Mouse (Mus musculus) megakaryocyte, adult 5-6 weeks (primary cell): ENCODE data around the gene Brd7. TPM values are rescaled to one million over a fixed set of nuclear protein-coding genes. Genes with fewer than 3 reads are reported as not detected.

Source experiments
- ATAC-seq: 2 replicates; pipeline ENCODE4 v1.8.0; 2016; ENCODE audit warnings: mild to moderate bottlenecking, inconsistent platforms; ENCODE audit not compliant: poor library complexity, severe bottlenecking
- total RNA-seq, 2 experiments: library from RNA; stranded (forward) in 1 of 2; stranded (reverse) in 1 of 2; fragments of 153-499, 151-499 nt in 1 of 2; fragments of 221-1000, 200-1000 nt in 1 of 2; gene quantifications; 2 replicates each; pipeline versions ENCODE4 v1.2.3 to v1.2.4; 2015 to 2017

Brd7 gene
- total RNA-seq (2015), result 65.4 and 69.1 TPM in 2 replicates
- 61.5 and 62.7 TPM in 2 replicates for total RNA-seq (2017)

DNA sequence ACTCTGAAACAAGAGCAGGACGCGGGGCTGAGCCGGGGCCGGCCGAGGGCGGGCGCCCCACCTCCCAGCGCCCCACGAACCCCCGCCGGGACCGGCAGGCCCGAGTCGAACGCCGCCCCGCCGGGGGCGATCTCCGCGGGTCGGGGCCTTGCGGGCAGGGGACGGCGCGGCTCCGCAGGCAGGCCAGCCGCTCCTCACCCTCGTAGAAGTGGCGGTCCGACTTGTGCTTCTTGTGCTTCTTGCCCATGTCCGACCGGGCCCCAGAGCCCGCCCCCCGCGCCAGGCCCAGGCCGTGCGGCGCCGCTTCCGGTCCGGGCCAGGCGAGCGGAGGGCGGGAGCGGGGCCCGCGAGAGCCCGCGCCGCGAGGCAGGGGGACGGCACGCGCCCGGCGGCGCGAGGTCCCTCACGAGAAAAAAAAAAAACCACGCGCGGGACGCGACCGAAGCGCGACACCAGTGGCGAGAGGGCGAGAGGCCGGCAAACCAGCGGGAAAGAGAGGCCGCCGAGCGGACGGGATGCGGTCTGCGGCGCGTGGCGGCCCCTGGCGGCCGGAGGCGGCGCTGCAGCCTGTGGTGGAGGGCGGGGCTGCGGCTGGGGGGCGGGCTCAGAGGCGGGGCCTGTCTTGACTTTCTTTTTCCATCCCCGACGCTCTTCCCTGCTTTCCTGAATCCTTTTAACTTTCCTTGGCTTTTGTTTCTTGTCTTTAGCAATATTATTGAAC, at the start of gene Brd7:
Brd7 (minus strand) TSS at position 487 of the 721 bp plus-strand sequence.
- peak; percentile 89 for ATAC-seq

DNA sequence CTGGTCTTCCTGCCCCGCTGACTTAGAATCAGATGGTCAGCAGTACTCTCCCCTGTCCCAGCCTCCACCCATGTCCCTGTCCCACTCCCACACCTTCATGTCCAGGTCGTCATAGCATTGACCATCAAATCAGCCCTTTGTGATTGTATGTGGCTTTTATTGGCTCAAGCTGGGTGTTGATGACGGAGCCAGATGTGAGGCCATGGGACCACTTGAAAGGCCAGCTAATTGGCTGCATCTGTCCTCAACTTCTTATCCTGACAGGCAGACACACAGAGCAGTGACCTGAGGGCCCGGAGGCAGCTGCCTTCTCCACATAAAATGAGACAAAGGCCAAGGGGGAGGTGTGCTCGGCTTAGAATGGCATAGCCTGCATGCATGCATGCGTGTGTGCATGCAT, 49.5 kb upstream of the Brd7 start:
- ATAC-seq, result no peak

DNA sequence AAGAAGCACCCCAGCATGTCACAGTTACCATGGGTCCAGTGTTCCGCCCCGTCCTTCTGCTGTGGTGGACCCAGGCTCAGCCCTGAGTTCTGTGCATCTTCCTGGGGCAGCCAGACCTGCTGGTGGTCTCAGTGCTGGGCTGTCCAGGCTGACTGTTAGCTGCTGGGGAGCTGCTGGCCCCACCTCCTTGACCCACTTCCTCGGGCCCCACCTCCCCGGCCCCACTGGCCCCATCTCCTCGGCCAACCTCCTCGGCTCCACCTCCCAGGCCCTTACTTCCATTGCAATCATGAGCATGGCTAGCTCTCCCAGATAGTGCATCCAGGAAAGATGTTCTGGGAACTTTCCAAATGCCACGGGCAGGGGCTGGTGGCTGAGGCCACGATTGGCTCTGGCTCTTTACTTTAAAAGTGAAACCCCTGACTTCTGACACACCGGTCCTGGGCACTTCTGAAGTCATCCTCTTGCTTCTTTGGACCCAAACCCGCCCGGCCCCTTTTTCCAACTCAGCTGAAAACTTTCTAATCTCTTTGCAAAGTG, 47.5 kb upstream of the Brd7 start:
- ATAC-seq, result no peak

DNA sequence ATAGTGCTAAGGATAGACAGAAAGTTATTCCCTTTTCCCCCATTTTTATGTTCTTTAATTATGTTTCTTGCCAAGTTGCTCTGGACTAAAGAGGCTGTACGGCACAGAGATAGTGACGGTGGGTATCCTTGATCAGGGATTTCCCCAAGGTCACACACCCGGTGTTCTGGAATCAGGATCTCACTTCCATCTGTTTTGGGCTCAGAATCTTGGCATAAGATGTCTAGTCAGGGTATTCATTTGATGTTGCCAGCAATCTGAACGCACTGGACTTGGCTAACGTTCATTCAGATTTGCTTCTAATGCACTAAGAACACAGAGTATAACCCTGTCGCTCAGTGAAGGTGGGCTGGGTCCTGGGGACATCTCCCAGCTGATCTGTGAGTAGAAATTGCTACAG, 45.7 kb upstream of the Brd7 start:
- no peak for ATAC-seq

DNA sequence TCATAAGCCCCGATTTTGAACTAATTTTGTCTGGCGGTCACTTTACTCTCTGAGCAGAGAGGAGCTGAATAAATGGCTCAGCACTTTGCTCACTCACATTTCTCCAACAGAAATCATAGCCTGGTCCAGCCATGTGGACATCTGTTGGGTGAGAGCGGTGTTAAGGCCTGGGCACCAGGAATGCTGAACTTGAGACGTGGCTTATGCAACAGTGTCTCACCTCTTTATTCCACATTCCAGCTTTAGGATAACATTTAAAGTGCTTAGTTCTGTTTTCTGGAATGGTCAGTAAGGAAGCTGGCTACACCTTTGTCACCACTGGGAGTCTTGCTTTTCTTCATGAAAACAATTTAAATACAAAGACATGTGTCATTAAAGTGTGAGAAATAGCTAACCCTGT, 36.1 kb upstream of the Brd7 start:
- no peak for ATAC-seq

DNA sequence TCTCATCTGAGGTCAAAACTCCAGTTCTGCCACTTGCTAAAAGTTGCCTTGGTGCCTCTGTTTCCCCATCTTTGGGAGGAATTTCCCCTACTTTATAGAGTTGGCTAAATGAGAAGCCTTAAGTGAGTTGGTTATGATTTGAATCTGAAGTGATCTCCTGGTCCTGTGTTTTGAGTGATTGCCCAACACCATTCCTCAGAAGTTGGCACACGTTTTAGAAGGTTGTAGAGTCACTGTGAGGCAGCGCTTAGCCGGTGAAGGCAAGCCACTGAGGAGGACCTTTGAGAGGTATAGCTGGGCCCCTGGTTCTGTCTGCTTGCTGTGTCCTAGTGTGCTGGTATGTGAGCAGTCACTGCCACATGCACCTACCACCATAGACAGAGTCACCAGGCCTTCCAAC, 31.3 kb upstream of the Brd7 start:
- no peak for ATAC-seq

DNA sequence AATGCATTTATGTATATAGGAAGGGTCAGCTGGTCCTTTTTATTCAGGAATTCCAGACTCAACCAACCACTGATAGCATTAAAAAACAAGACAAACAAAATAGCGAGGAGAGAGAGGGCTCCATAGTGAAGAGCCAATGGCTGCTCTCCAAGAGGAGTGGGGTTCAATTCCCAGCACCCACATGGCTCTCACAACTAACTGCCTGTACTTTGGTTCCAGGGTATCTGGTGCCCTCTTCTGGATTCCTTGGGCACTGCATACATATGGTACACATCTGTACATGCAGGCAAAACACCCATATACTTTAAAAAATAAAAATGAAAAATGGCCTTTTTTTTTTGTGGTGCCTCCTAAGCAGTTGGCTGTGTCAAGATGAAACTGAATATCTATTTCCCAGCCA, 28.8 kb upstream of the Brd7 start:
- ATAC-seq, result 0 out of 2 replicates have a peak, but pooled peaks have one; percentile 43

DNA sequence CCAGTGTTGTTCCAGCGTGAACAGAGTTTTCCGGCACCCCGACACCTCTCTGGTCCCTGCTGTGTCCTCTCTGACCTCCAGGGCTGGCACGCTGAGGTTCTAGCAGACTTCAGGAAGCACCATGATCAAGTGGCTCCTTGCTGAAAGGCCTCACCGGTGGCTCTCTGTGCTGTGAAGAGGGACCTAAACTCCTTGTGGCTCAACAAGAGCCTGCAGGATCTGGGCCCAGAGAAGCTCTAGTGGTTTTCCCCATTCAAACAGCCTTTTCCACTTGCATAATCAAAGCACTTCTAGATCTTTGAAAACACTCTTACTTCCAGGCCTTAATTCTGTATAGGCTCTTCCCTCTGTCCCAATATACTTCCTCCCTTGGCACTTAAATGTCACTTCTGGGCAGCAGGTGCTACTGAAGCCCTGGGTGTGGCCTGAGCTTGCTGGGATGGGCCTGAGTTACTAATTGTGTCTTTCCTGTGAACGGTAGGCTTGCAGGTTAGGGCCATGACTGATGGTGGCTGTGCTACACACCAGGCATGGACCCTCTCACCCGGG, 26.8 kb upstream of the Brd7 start:
- ATAC-seq, result no peak

DNA sequence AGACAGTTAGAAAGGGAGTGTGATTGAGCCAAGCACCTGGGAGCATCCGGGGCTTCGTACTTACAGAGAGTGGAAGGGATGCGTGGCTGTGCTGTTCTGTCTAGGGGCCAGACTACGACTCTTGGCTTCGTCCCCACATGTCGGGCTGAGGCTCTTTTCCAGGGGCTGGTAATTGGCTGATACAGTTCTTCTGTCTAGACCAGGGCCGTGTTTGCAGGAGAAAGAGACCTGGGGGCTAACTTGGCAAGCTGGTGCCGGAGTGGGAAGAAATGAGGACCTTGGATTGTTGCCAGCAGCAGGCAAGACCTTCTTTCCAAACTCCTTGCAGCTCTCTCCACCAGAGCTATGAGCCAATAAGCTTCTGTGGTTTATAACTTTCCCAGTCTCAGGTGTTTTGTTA, 25.9 kb upstream of the Brd7 start:
- no peak for ATAC-seq

DNA sequence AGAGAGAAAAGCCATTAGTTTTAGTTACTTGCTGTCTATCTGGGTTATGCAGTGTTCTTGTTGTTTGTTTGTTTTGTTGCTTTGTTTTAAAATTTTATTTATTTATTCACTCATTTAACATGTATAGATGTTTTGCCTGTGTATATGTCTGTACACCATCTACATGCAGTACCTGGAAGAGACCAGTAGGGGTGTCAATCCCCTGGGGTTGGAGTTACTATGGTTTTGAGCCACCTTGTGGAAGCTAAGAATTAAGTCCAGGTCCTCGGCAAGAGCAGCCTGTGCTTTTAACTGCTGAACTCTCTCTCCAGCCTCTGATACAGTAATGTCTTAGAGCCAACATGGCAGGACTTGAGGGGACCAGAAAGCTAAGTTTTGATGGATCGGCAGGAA, 21.2 kb upstream of the Brd7 start:
- no peak for ATAC-seq

DNA sequence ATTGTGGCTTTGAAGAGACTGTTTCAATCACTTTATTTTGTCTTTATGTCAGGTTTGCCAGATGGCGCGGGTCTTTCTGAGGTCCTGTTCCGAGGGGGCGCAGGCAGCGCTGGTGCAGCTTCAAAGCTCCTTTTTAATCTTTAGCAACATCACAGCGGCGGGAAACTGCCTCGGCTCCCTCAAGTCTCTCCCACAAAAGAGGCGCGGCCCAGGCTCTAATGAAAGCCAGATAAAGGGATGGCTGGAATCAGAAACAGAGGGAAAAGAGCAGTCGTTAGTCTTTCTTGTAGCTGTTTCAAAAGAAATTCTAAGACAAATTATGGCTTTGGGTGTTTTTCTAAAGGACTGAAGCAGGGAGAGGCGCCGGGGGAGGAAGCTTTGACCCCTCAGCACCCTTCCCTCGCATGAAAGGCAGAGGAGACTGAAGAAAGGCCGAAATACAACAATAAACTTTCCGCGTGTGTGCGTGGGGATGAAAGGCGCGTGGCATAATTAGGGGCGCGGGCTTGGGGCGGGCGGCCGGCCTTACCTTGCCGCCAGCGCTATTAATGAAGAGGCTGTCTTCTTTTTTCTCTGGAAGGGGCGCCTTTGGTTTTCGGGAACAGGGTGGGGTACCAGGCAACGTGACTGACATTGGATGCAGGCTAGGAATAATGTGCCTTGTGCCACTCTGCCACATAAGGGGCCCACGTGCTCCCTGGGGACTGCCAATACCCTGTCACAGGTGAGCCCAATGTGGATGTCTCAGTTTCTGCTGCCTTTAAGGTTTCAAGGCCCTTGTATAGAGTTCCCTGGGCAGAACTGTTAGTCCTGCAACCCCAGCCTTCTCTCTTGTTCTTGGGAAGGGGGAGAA, 20.5 kb upstream of the Brd7 start:
- ATAC-seq, result no peak

DNA sequence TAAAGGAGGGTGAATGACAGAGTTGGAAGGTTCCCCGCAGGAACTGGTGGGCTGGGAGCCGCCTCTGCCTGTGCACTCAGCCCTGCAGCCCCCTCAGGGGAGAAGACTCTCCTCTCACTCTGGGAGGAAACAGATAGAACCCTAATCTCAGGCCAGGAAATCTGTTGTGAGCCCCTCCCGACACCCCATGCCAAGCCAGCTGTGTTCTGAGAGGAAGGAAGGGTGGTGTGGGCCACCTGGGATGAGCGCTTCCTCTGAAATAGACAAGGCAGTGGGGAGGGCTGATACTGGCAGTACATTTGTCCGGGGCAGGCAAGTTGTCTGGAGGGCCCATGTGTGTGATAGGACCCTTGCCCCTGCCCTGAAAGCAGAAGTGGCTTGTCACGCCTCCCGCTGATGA, 18.5 kb upstream of the Brd7 start:
- ATAC-seq, result peak; percentile 27; the same call in 1 of the 2 replicates

DNA sequence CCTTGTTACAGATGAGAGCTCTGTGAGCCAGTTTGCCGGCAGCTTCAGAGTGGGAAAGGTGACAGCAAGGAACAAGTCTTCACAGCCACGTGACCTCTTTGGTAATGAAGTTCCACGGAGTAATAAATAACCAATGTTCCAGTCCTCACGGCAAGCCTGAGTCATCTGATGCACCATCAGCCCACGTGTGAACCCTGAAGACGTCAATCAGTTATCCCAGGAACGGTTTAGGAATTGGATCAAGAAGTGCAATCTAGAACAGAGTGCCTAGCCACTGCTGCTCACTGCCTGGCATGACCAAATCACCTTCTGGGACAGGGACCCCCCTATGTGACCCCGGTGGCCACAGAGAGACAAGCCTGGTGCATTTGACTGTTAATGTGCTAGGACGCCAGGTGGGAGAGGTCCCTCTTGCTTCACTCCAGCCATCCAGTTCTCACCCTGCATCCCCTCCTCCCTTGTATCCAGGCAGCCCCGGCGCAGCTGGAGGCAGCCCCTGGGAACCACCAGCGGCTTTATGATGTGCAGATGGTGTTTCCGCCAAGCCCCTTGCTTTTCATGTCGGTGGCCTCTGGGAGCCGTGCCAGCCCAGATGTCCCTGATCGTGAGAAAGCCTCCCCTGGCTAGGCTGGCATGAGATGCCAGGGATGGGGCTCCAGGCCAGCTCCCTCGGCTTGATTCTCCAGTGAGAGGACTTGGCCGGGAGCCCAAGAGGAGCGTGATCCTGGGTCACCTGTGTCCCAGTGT, 15.0 kb upstream of the Brd7 start:
- no peak for ATAC-seq

DNA sequence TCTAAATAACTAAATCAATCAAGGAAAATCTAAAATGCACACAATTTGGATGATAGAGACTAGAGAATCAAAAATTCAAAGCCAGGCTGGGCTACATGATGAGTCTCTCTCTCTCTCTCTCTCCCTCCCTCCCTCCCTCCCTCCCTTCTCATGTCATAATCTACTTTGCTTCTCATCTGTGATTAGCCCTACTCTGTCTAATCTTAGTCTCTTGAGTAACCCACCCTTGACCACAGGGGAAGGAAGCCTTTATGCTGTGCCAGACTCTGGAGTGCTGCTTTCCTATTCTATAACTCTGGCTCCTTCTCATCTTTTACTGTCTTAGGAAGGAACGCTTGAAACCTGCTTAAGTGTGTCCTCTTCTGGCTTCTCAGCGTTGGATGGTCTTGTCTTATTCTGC, 9.5 kb upstream of the Brd7 start:
- ATAC-seq, result no peak

DNA sequence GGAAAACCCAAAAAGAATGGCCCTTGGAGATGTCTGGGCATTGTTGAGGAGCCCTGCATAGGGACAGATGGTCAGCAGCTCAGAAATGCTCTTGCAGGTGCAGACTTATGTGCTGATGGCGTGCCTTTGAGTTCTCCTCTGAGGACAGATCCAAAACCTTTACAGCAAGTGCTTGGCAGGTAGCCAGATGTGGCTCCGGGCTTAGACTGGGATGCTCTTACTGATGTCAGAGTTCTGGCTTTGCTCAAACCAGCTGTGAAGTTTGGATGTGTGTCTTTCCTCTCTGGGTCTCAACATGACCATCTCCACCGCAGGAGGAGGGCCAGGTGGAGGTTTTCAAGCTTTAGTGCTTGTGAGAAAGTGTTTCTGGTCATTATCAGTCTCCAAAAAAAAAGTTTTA, 7.8 kb upstream of the Brd7 start:
- no peak for ATAC-seq

DNA sequence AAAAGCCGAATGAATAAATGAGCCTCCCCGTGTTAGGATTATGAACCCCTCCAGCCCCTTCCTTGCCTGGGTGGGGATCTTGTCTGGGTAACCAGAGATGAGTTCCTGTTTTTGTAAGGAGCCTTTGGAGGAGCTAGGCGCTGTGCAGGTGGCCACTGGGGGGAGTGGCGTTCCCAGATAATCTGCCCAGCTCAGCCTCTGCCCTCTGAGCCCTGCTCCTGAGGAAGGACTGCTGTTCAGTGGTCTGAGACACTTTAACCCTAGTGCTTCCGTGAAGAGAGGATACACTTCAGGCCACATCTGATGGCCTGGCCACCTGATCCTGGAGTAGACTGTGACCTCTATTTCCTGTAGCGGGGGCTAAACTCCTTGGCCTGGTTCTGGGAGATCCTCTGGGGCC, 7.2 kb upstream of the Brd7 start:
- peak; percentile 56 for ATAC-seq

DNA sequence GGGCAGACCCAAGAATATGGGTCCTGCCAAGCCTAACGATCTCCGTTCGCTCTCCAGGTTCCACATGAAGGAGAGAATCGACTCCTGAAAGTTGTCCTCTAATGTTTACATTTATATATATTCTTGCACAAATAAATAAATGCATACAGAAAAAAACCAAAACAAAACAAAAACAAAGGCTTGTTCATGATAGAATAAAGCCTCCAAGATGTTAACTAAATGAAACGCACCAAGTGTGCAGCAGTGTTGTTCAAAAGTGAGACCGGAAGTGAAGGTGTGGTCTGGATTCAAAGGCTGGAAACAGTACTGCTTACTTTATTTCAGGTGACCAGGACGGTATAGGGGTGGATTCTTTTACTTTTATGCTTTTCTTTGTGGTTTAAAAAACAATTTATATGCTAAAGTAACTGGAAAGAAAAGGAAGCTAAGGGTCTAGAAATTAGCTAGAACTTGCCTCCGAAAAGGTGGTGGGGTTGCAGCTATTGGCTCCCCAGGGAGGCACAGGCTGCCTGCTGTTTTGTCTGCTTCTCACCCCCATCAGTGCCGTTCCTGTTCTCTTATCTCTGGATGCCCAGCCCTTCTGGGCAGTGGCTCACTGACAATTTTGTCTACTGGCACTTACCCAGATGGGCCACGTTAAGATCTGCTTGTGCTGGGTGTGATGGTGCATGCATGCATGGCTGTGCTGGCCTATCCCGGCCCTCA, 604 bp upstream of the Brd7 start:
- ATAC-seq, result peak; percentile 33; the same call in 1 of the 2 replicates

DNA sequence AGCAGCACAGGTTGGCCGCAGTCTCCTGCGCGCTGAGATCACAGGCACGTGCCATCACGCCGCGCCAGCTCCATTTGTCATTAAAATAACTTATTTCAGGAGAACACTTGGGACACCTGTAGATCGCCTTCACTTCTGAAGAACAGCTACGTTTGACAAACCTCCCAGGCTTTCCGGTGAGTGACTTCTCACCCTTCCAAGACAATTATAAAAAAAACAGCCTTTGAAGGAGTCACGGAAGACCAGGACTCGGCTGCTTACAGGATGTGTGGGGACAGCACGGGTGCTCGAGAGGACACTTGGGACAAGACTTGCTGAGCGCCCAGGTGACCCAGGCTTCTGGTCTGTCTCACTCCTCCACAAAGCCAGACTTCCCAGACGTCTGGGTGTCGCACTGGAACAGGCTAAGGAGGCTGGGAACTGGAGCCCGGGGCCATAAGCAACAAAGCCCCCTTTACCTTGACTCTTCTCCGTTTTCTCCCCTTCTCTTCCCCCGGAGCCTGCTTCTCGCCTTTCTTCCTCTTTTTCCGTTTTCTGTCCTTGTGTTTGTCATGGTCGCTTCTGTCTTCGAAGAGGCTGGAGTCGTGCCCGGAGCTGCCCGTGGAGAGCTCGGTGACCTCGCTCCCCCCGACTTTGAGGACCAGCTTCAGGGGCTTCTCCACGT, 818 bp downstream of the Brd7 start:
- peak; percentile 17 for ATAC-seq

DNA sequence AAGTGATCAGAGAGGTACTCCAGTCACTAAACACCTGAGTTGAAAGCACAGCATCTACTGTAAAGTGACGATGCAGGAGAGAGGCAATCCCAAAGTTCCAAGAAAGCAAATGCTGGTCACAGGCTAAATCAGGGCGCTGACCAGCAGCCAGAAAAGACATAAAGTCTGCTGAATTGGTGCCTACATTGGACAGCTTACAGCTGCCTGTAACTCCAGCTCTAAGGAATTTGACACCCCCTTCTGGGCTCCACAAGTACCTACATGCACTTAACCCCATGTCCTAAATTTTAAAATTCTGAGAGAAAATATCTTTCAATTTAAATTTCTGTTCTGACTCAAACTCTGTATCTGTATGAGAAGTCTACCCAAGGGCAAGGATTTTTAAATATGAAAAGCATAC, 2.0 kb downstream of the Brd7 start:
- ATAC-seq, result no peak

DNA sequence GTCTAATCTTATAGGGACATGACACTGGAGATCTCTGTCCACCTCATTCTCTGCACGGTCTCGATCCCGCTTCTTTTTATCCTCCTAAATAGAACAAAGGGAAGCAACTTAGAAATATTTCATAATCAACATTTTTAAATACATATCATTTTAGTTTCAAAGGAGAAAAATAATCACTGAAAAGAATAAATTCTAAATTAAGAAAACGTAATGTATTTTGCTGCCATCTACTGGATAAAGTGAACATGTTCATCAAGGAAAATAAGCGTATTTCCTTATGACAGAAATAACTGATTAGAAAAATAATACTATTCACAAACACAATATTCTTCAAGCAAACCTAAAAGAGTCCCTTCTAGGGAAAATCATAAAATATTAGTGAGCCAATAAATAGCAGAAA, 4.0 kb downstream of the Brd7 start:
- ATAC-seq, result no peak
